Mouse (Mus musculus) frontal cortex, postnatal 25 days (tissue): ENCODE measurements around the gene Sec11a.
A peak's percentile ranks its signal among the peaks of the same experiment; 100 is the strongest.

Experiments used
- DNase-seq, 2 experiments: peaks; one replicate each; pipeline ENCODE4 v3.0.0; 2022; ENCODE audit warnings: low spot score in 2 of 2

The Sec11a gene

DNA sequence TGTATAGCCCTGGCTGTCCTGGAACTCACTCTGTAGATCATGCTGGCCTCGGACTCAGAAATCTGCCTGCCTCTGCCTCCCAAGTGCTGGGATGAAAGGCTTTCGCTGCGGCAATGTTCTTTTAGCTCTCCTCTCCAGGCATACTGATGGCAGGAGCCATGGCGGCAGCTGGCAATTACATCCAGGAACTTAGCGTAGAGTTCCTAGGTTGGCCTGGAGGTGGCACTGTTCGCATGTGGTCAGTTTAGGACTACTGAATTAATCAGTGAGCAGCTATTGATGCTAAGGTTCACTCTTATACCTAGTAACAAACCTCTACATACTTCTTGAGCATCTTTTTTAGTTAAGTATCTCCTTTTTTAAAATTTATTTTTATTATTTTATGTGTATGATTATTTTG lies 90.4 kb downstream of the Sec11a start:
- DNase-seq = peak; percentile 50 to 70

DNA sequence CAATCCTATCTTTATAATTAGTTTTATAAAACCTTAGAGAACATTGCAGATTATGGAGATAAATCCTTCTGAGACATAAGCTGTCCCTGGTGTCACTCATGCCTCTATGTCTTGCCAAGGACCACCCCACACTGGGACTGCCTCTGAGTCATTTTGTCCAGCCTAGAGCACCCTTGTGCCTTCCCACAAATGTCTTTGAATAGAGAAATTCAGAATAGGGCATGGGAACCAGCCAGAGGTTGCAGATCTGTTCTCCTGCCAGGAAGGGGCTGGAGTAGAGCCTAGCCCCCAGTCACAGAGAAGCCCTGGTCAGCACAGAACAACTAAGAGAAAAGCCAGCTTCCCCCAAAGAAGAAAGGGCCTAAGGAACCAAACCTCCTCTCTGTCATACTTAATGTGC lies 92.3 kb downstream of the Sec11a start:
- DNase-seq = no peak
